Mouse (Mus musculus) lung, postnatal 0 days (tissue): Measurements from ENCODE around the gene Art5. TPM values are rescaled to one million over a fixed set of nuclear protein-coding genes. Genes with fewer than 3 reads are reported as not detected.

ENCODE experiments used
- ATAC-seq: fragments of 200-750 bp; cut with Nextera tagmentation; 2 replicates; pipeline ENCODE4 v1.8.0; 2017; ENCODE audit warnings: moderate library complexity
- DNase-seq: peaks from one replicate; pipeline ENCODE4 v3.0.0-alpha.2; 2016; ENCODE audit warnings: low spot score
- H3K27ac ChIP-seq: fragments of 300-500 bp; sonication (generic); 2 replicates; pipeline ENCODE4 v1.5.1; 2014; ENCODE audit warnings: antibody characterized with exemption, mild to moderate bottlenecking, low read length, mixed read lengths
- H3K27me3 ChIP-seq: fragments of 300-500 bp; sonication (generic); replicated peaks from 2 replicates; pipeline ENCODE4 v1.6.1; 2014; ENCODE audit warnings: low read length, mixed read lengths; ENCODE audit not compliant: insufficient read depth
- H3K36me3 ChIP-seq: fragments of 300-500 bp; sonication (generic); 2 replicates; pipeline ENCODE4 v1.6.1; 2014; ENCODE audit warnings: low read length, mixed read lengths; ENCODE audit not compliant: insufficient read depth
- H3K4me1 ChIP-seq: fragments of 300-500 bp; sonication (generic); 2 replicates; pipeline ENCODE4 v1.6.1; 2014; ENCODE audit warnings: antibody characterized with exemption, low read depth, low read length, mixed read lengths; ENCODE audit not compliant: insufficient read depth
- H3K4me2 ChIP-seq: fragments of 300-500 bp; sonication (generic); replicated peaks from 2 replicates; pipeline ENCODE4 v1.6.1; 2014; ENCODE audit warnings: low read depth, mild to moderate bottlenecking, low read length, moderate library complexity, mixed read lengths
- H3K4me3 ChIP-seq: fragments of 300-500 bp; sonication (generic); 2 replicates; pipeline ENCODE4 v1.5.1; 2014; ENCODE audit warnings: low read depth, low read length
- H3K9ac ChIP-seq: fragments of 300-500 bp; sonication (generic); replicated peaks from 2 replicates; pipeline ENCODE4 v1.6.1; 2014; ENCODE audit warnings: low read depth, mild to moderate bottlenecking
- H3K9me3 ChIP-seq: fragments of 300-500 bp; sonication (generic); 2 replicates; pipeline ENCODE4 v1.6.1; 2016; ENCODE audit warnings: low read length, mixed read lengths
- CTCF ChIP-seq: IDR thresholded peaks from 2 replicates; pipeline ENCODE4 v1.5.1; 2016; ENCODE audit warnings: antibody characterized with exemption, mild to moderate bottlenecking
- EP300 ChIP-seq: IDR thresholded peaks from 2 replicates; pipeline ENCODE4 v1.6.1; 2016; ENCODE audit warnings: antibody characterized with exemption, mild to moderate bottlenecking, control low read depth
- WGBS: fragments of 180-500 bp; shearing (Covaris S2); extraction: QIAGEN DNeasy Blood & Tissue Kit; methylation state at CpG from one replicate; pipeline ENCODE4 v1.1.7; 2014; 5-methylcytosine and 5-hydroxymethylcytosine counted together
- polyA plus RNA-seq: library from polyadenylated mRNA; unstranded; fragments of >200 nt; fragmentation: Nextera tagmentation; extraction: Ambion mirVana; gene quantifications from 2 replicates; pipeline ENCODE4 v1.2.1, GENCODE M21; 2015

Gene Art5
- polyA plus RNA-seq, 1 experiment from 2014 or later: 0.68 TPM

DNA sequence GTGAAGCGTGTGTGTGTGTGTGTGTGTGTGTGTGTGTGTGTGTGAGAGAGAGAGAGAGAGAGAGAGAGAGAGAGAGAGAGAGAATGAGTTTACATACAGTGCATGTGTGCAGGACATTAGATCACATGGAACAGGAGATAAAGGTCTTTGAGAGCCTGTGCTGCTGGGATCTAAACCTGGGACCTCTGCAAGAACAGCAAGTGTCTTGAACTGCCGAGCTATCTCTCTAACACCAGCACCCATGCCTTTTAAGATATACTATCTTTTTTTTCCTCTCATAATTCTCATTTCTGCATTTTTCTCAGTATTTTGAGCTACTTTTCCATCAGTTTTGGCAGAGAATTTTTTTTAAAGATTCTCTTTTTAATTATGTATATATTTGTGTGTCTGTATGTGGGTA is 5.7 kb downstream of the Art5 start:
- H3K4me1 ChIP-seq: peaks cover 14% of the 10 kb centered on the region
- DNase-seq (no peak), ATAC-seq (no peak)
- no peaks in the 10 kb centered on the region for H3K27me3 ChIP-seq
- no peak overlapping the region for H3K4me2 ChIP-seq
- no peaks in the 10 kb centered on the region for H3K36me3 ChIP-seq
- H3K9me3 ChIP-seq: no peaks in the 10 kb centered on the region
- H3K9ac ChIP-seq: no peak overlapping the region
- no peak overlapping the region for H3K27ac ChIP-seq
- 51% methylated on average over 2 of the region's 2 CpGs for WGBS
- TF ChIP-seq CTCF: no peak
- TF ChIP-seq EP300: no peak
- H3K4me3 ChIP-seq: no peak overlapping the region

GRCm38 (mm10) chr7:102102696-102103095 is 6.6 kb downstream of the Art5 start:
- TF ChIP-seq CTCF: no peak
- TF ChIP-seq EP300: no peak
- no peaks in the 10 kb centered on the region for H3K36me3 ChIP-seq
- DNase-seq (no peak), ATAC-seq (no peak)
- H3K9me3 ChIP-seq: no peaks in the 10 kb centered on the region
- 52% methylated on average over 6 of the region's 6 CpGs for WGBS
- no peak overlapping the region for H3K9ac ChIP-seq
- H3K4me1 ChIP-seq: peaks cover 14% of the 10 kb centered on the region
- H3K4me3 ChIP-seq: no peak overlapping the region
- no peaks in the 10 kb centered on the region for H3K27me3 ChIP-seq
- no peak overlapping the region for H3K4me2 ChIP-seq
- no peak overlapping the region for H3K27ac ChIP-seq

DNA sequence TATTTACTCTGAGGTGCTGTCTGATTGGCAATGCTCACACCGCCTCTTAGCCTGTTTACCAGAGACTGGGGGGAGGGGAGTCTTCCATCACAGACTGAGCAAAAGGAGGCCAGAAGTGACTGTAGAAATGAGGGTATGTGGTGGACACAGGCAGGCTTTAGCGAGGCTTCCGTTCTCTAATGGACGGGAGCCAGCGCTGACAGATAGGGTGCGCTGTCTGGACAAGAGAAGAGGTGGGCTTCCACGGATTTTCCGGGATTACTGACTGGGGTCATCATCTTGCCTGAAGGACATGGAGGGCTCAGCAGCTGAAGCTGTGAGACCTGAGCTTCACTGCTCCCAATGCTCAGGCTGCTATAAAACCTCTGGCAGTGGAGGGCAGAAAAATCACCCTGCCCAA is 7.0 kb downstream of the Art5 start:
- no peaks in the 10 kb centered on the region for H3K36me3 ChIP-seq
- DNase-seq: no peak
- H3K27ac ChIP-seq: no peak overlapping the region
- H3K27me3 ChIP-seq: no peaks in the 10 kb centered on the region
- no peak overlapping the region for H3K9ac ChIP-seq
- ATAC-seq: no peak
- TF ChIP-seq EP300 (no peak), CTCF (peak; percentile 17; the same call in 1 of the 2 replicates)
- no peak overlapping the region for H3K4me2 ChIP-seq
- H3K9me3 ChIP-seq: no peaks in the 10 kb centered on the region
- H3K4me3 ChIP-seq: no peak overlapping the region
- WGBS: 42% methylated on average over 8 of the region's 8 CpGs
- H3K4me1 ChIP-seq: peaks cover 14% of the 10 kb centered on the region

- ATAC-seq (no peak), DNase-seq (no peak)
- Histone ChIP-seq H3K4me3 (no peak within 1 kb of the TSS), H3K4me2 (peak within 1 kb of the TSS; percentile 71; the same call in 1 of the 2 replicates), H3K27me3 (no peaks in the 10 kb centered on the region), H3K4me1 (peaks cover 10% of the 10 kb centered on the region; the same call in 1 of the 2 replicates), H3K36me3 (no peaks in the 10 kb centered on the region), H3K27ac (no peak within 1 kb of the TSS), H3K9ac (no peak within 1 kb of the TSS), H3K9me3 (no peaks in the 10 kb centered on the region)
- TF ChIP-seq EP300 (no peak), CTCF (no peak)
- WGBS: 60% methylated on average over 5 of the region's 5 CpGs
These were observed 7.8 kb downstream of the Art5 start, which contains the start of gene Art1 for GRCm38 (mm10) chr7:102101487-102101886. TSS of gene Art1 (plus strand) at chr7:102101743.

DNA sequence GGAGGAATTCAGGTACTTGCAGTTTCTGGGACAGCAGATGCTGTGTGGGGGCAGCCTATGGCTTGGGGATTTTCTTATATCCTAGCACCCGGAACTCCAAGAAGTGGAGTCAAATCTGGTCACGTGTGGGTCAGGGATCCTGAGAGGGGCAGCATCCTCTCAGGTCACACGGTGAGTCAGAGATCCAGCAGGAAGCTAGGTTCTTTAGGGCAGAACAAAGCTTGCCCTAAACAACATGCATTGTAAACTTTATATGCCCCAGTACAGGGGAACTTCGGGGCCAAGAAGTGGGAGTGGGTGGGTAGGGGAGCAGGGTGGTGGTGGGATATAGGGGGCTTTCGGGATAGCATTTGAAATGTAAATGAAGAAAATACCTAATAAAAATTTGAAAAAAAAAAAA is 8.4 kb downstream of the Art5 start:
- H3K36me3 ChIP-seq: no peaks in the 10 kb centered on the region
- ATAC-seq (no peak), DNase-seq (no peak)
- 0 out of 2 replicates have a peak overlapping the region, but pooled peaks have one; percentile 71 for H3K4me2 ChIP-seq
- H3K27ac ChIP-seq: no peak overlapping the region
- H3K27me3 ChIP-seq: no peaks in the 10 kb centered on the region
- H3K9ac ChIP-seq: no peak overlapping the region
- H3K9me3 ChIP-seq: no peaks in the 10 kb centered on the region
- no peak for TF ChIP-seq CTCF
- TF ChIP-seq EP300: no peak
- no peak overlapping the region for H3K4me3 ChIP-seq
- 67% methylated on average over 5 of the region's 5 CpGs for WGBS
- peaks cover 10% of the 10 kb centered on the region; the same call in 1 of the 2 replicates for H3K4me1 ChIP-seq

DNA sequence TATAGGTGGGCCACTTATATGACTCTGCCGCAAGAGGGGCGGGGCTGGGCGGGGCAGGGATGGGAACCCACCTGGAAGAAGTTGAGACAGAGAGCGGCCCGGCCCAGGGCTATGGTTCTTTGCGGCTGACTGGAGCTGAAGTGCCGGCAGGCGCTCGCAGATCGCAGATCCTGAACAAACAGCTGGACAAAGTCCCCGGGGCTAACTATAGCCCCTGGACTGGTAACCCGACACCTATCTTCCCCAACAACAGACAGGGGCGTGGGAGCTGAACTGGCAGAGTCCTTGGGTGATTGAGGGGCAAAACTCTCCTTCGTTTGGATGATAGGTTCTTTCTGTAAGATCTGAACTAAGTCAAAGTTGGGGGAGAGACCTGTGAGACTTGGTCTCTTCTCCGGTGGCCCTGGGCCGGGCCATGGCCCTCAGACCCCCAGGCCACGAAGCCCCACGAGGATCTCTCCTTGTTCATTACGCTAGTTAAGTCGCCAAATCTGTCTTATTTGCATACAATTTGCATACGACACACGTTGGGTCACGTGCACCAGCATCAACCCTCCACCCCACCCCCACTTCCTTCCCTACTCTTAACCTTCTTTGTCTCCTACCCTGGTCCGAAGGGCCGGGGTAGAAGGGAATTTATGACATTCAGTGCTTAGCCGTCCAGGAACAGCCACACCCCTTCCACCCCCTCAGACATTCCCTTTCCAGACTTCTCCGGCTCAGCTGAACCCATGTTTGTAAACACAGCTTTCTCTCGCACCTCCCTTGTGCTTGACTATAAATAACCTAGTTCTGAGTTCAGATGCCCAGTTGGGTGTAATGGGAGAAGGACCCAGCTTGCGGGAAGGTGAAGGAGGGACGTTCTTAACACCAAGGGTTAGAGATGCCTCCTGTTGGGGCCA is 9.3 kb downstream of the Art5 start:
- no peak overlapping the region for H3K27ac ChIP-seq

More for the DNA sequence above, 9.3 kb downstream of the Art5 start:
- ATAC-seq: peak; percentile 88
- no peak overlapping the region for H3K9ac ChIP-seq
- H3K4me3 ChIP-seq: peak overlapping the region; percentile 34
- peak overlapping the region; percentile 71 for H3K4me2 ChIP-seq
- no peaks in the 10 kb centered on the region for H3K9me3 ChIP-seq
- no peaks in the 10 kb centered on the region for H3K27me3 ChIP-seq
- peak; percentile 85 for DNase-seq
- TF ChIP-seq EP300 (no peak), CTCF (no peak)
- peaks cover 10% of the 10 kb centered on the region; the same call in 1 of the 2 replicates for H3K4me1 ChIP-seq
- H3K36me3 ChIP-seq: no peaks in the 10 kb centered on the region
- 7% methylated on average over 30 of the region's 30 CpGs for WGBS
